Mouse (Mus musculus) MEL (cell line): ENCODE results near the gene Pde10a. TPM values are rescaled to one million over a fixed set of nuclear protein-coding genes. Genes with fewer than 3 reads are reported as not detected.
A peak's percentile ranks its signal among the peaks of the same experiment; 100 is the strongest.

ENCODE experiments used
- DNase-seq: peaks from one replicate; pipeline ENCODE4 v3.0.0; 2011; ENCODE audit warnings: low read depth, low spot score
- H3K27ac ChIP-seq: 2 replicates; pipeline ENCODE4 v1.5.1; 2012; ENCODE audit warnings: low read depth, mild to moderate bottlenecking, control low read depth, low read length, moderate library complexity; ENCODE audit not compliant: control insufficient read depth
- H3K27me3 ChIP-seq, 2 experiments: fragments of 150-350 bp in 1 of 2; sonication (generic) in 1 of 2; 2 replicates each; pipeline ENCODE4 v1.6.1; 2012; ENCODE audit warnings: low read length in 2 of 2, mild to moderate bottlenecking in 2 of 2, improper control_type of control experiment in 1 of 2, moderate library complexity in 1 of 2; ENCODE audit not compliant: insufficient read depth in 2 of 2, control insufficient read depth in 1 of 2
- H3K36me3 ChIP-seq, 2 experiments: 2 replicates each; pipeline ENCODE4 v1.6.1; 2012 to 2014; ENCODE audit warnings: low read length in 2 of 2, improper control_type of control experiment in 1 of 2, inconsistent platforms in 1 of 2, mild to moderate bottlenecking in 1 of 2; ENCODE audit not compliant: insufficient read depth in 2 of 2, control insufficient read depth in 1 of 2
- H3K4me1 ChIP-seq, 2 experiments: fragments of 150-350 bp in 1 of 2; sonication (generic) in 1 of 2; 2 replicates each; pipeline ENCODE4 v1.6.1; 2012; ENCODE audit warnings: low read length in 2 of 2, improper control_type of control experiment in 1 of 2, mild to moderate bottlenecking in 1 of 2; ENCODE audit not compliant: insufficient read depth in 2 of 2, control insufficient read depth in 1 of 2
- H3K4me3 ChIP-seq, 2 experiments: fragments of 150-350 bp in 1 of 2; sonication (generic) in 1 of 2; 2 replicates each; pipeline ENCODE4 v1.5.1; 2012; ENCODE audit warnings: low read depth in 2 of 2, low read length in 2 of 2, mild to moderate bottlenecking in 2 of 2, moderate library complexity in 2 of 2, control low read depth in 1 of 2, improper control_type of control experiment in 1 of 2; ENCODE audit not compliant: control insufficient read depth in 1 of 2, insufficient read depth in 1 of 2
- H3K79me2 ChIP-seq: 2 replicates; pipeline ENCODE4 v1.6.1; 2012; ENCODE audit warnings: mild to moderate bottlenecking, low read length, moderate library complexity; ENCODE audit not compliant: control insufficient read depth, poor library complexity, insufficient read depth
- H3K9ac ChIP-seq: 2 replicates; pipeline ENCODE4 v1.6.1; 2012; ENCODE audit warnings: low read depth, mild to moderate bottlenecking, control low read depth, low read length, moderate library complexity; ENCODE audit not compliant: control insufficient read depth, poor library complexity, severe bottlenecking
- H3K9me3 ChIP-seq: fragments of 150-350 bp; sonication (generic); replicated peaks from 2 replicates; pipeline ENCODE4 v1.6.1; 2012; ENCODE audit warnings: mild to moderate bottlenecking, low read length, improper control_type of control experiment, moderate library complexity; ENCODE audit not compliant: insufficient read depth
- CTCF ChIP-seq, 3 experiments: IDR thresholded peaks in 2 of 3; conservative IDR thresholded peaks in 1 of 3; 2 replicates each; pipeline ENCODE4 v1.5.1; 2011 to 2012; ENCODE audit warnings: low read length in 3 of 3, low read depth in 2 of 3, mild to moderate bottlenecking in 2 of 3, improper control_type of control experiment in 1 of 3, inconsistent platforms in 1 of 3, mixed read lengths in 1 of 3, moderate library complexity in 1 of 3; ENCODE audit not compliant: control insufficient read depth in 1 of 3, insufficient read depth in 1 of 3, poor library complexity in 1 of 3, severe bottlenecking in 1 of 3
- ELF1 ChIP-seq: IDR thresholded peaks from 2 replicates; pipeline ENCODE4 v1.6.1; 2014; ENCODE audit warnings: low read depth, mild to moderate bottlenecking, inconsistent platforms, low read length, improper control_type of control experiment, moderate library complexity
- EP300 ChIP-seq, 2 experiments: IDR thresholded peaks; 2 replicates each; pipeline ENCODE4 v1.6.1; 2011; ENCODE audit warnings: improper control_type of control experiment in 2 of 2, low read length in 2 of 2, low read depth in 1 of 2, mild to moderate bottlenecking in 1 of 2
- ETS1 ChIP-seq: IDR thresholded peaks from 2 replicates; pipeline ENCODE4 v1.6.1; 2012; ENCODE audit warnings: low read depth, mild to moderate bottlenecking, inconsistent platforms, low read length, improper control_type of control experiment, moderate library complexity
- GABPA ChIP-seq: IDR thresholded peaks from 2 replicates; pipeline ENCODE4 v1.6.1; 2012; ENCODE audit warnings: low read depth, mild to moderate bottlenecking, inconsistent platforms, low read length, improper control_type of control experiment, moderate library complexity
- HCFC1 ChIP-seq: IDR thresholded peaks from 2 replicates; pipeline ENCODE4 v1.6.1; 2012; ENCODE audit warnings: low read depth, mild to moderate bottlenecking, inconsistent platforms, low read length, improper control_type of control experiment, moderate library complexity
- JUND ChIP-seq: IDR thresholded peaks from 2 replicates; pipeline ENCODE4 v1.6.1; 2011; ENCODE audit warnings: low read depth, mild to moderate bottlenecking, improper control_type of control experiment, low read length
- MAFK ChIP-seq: IDR thresholded peaks from 2 replicates; pipeline ENCODE4 v1.6.1; 2011; ENCODE audit warnings: low read depth, mild to moderate bottlenecking, low read length, improper control_type of control experiment, borderline replicate concordance
- MXI1 ChIP-seq: IDR thresholded peaks from 2 replicates; pipeline ENCODE4 v1.6.1; 2011; ENCODE audit warnings: mild to moderate bottlenecking, low read depth, low read length, improper control_type of control experiment
- NELFE ChIP-seq: IDR thresholded peaks from 2 replicates; pipeline ENCODE4 v1.6.1; 2011; ENCODE audit warnings: low read depth, low read length, improper control_type of control experiment
- NRF1 ChIP-seq: IDR thresholded peaks from 2 replicates; pipeline ENCODE4 v1.6.1; 2014; ENCODE audit warnings: low read depth, mild to moderate bottlenecking, inconsistent platforms, low read length, improper control_type of control experiment, moderate library complexity; ENCODE audit not compliant: poor library complexity, insufficient read depth, severe bottlenecking
- POLR2A ChIP-seq, 2 experiments: IDR thresholded peaks; 2 replicates each; pipeline ENCODE4 v1.6.1; 2011 to 2012; ENCODE audit warnings: low read length in 2 of 2, mild to moderate bottlenecking in 2 of 2, control low read depth in 1 of 2, improper control_type of control experiment in 1 of 2, low read depth in 1 of 2, moderate library complexity in 1 of 2; ENCODE audit not compliant: control insufficient read depth in 1 of 2, insufficient read depth in 1 of 2, poor library complexity in 1 of 2
- POLR2AphosphoS5 ChIP-seq: IDR thresholded peaks from 2 replicates; pipeline ENCODE4 v1.6.1; 2012; ENCODE audit warnings: low read depth, borderline replicate concordance, mild to moderate bottlenecking, inconsistent platforms, low read length, moderate library complexity, mixed read lengths
- RAD21 ChIP-seq: IDR thresholded peaks from 2 replicates; pipeline ENCODE4 v1.6.1; 2011; ENCODE audit warnings: mild to moderate bottlenecking, low read depth, low read length, improper control_type of control experiment
- RCOR1 ChIP-seq: IDR thresholded peaks from 2 replicates; pipeline ENCODE4 v1.6.1; 2012; ENCODE audit warnings: low read depth, mild to moderate bottlenecking, inconsistent platforms, low read length, improper control_type of control experiment
- SIN3A ChIP-seq: IDR thresholded peaks from 2 replicates; pipeline ENCODE4 v1.6.1; 2012; ENCODE audit warnings: low read length, improper control_type of control experiment, inconsistent platforms
- SMC3 ChIP-seq: IDR thresholded peaks from 2 replicates; pipeline ENCODE4 v1.6.1; 2011; ENCODE audit warnings: low read depth, low read length, improper control_type of control experiment
- TAL1 ChIP-seq: IDR thresholded peaks from 2 replicates; pipeline ENCODE4 v1.6.1; 2012; ENCODE audit warnings: mild to moderate bottlenecking, inconsistent platforms, low read length, moderate library complexity, mixed read lengths
- TCF12 ChIP-seq: IDR thresholded peaks from 2 replicates; pipeline ENCODE4 v1.6.1; 2014; ENCODE audit warnings: low read depth, mild to moderate bottlenecking, inconsistent platforms, low read length, improper control_type of control experiment, moderate library complexity
- USF1 ChIP-seq: IDR thresholded peaks from 2 replicates; pipeline ENCODE4 v1.6.1; 2014; ENCODE audit warnings: low read depth, mild to moderate bottlenecking, inconsistent platforms, low read length, improper control_type of control experiment, moderate library complexity
- ZKSCAN1 ChIP-seq: IDR thresholded peaks from 2 replicates; pipeline ENCODE4 v1.6.1; 2012; ENCODE audit warnings: low read depth, mild to moderate bottlenecking, inconsistent platforms, low read length, improper control_type of control experiment, moderate library complexity
- ZNF384 ChIP-seq: IDR thresholded peaks from 2 replicates; pipeline ENCODE4 v1.6.1; 2012; ENCODE audit warnings: low read depth, mild to moderate bottlenecking, inconsistent platforms, low read length, improper control_type of control experiment
- polyA plus RNA-seq, 2 experiments: library from polyadenylated mRNA; stranded (reverse) in 1 of 2; unstranded in 1 of 2; fragments of >175 nt in 1 of 2; fragments of >200 nt in 1 of 2; gene quantifications; 2 replicates each; pipeline versions ENCODE4 v1.2.1 to v1.2.4; 2012; ENCODE audit warnings: low replicate concordance in 2 of 2, low read depth in 1 of 2; ENCODE audit not compliant: insufficient read length in 2 of 2, insufficient read depth in 1 of 2, missing spikeins in 1 of 2
- total RNA-seq: library from RNA; depleted of rRNA; stranded (reverse); fragments of 300-350 nt; gene quantifications from 2 replicates; pipeline ENCODE4 v1.2.3, GENCODE M21; 2012

The Pde10a gene
- total and polyA plus RNA-seq, 3 experiments = 3.1 to 6.9 TPM; not detected in 1

DNA sequence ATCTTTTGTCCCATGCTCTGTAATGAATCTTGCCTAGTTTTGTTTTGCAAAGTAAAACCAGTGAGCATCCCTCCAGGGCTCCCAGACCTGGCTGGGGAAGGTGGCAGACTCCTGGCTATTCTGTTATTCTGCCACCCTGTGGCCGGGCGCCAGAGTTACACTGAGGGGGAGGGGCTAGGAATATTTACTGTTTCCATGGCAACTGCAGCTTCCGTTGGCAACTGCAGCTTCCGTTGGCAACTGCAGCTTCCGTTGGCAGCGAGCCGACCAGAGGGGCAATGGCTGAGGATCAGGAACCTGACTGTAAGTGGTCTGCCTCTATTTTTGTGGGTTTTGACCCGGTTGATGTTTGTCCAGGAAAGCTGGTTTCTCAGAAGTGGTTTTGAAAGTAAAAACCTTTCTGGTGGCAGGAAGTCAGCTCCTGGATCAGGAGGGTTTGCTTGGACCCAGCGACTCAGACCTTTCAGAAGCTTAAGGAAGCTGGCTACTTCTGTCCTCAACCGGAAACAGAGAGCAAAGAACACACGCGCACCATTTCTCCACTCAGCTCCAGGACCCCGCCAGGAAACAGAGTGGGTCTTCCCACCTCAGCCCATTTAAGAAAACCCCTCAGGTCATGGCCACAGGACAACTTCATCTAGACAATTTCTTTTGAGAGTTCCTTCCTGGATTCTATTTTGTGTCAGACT is 463.1 kb downstream of the Pde10a start, which contains the start of gene 1700010I14Rik:
Gene 1700010I14Rik (plus strand): TSS at position 215 of the 689 bp plus-strand sequence.
- no peak for TF ChIP-seq ZKSCAN1
- no peak for TF ChIP-seq GABPA
- TF ChIP-seq ELF1 = no peak; the same call in 1 of the 2 replicates
- no peak for TF ChIP-seq TCF12
- no peak for TF ChIP-seq TAL1
- TF ChIP-seq RAD21 = peak; percentile 30
- TF ChIP-seq MXI1 = peak; percentile 19; the same call in 1 of the 2 replicates
- TF ChIP-seq ETS1 = peak; percentile 32; the same call in 1 of the 2 replicates
- TF ChIP-seq CTCF (IDR thresholded peaks at IDR 0.05 in 2 of 3, conservative IDR thresholded peaks at IDR 0.05 in 1 of 3; ENCODE audit: control insufficient read depth in 1 of 3, insufficient read depth in 1 of 3, low read depth in 2 of 3, low read length in 3 of 3, poor library complexity in 1 of 3, severe bottlenecking in 1 of 3) = peak; percentile 43 to 68 (median 63); a peak in 5 of 6 replicates
- peak; percentile 59 for TF ChIP-seq SMC3
- peak; percentile 68 for TF ChIP-seq HCFC1
- peak in 1 of 2 experiments; percentile 56; a peak in 1 of 4 replicates for TF ChIP-seq POLR2A (IDR thresholded peaks at IDR 0.05; ENCODE audit: control insufficient read depth in 1 of 2, insufficient read depth in 1 of 2, low read depth in 1 of 2, low read length in 2 of 2, poor library complexity in 1 of 2)
- TF ChIP-seq EP300 (IDR thresholded peaks at IDR 0.05; ENCODE audit: low read depth in 1 of 2, low read length in 2 of 2) = no peak
- no peak for TF ChIP-seq RCOR1
- peak; percentile 78 for TF ChIP-seq SIN3A
- TF ChIP-seq ZNF384 = no peak
- TF ChIP-seq POLR2AphosphoS5 = no peak
- TF ChIP-seq JUND = no peak
- no peak for TF ChIP-seq NRF1
- no peak for TF ChIP-seq MAFK
- no peak for TF ChIP-seq USF1
- peak; percentile 45; the same call in 1 of the 2 replicates for TF ChIP-seq NELFE
- Histone ChIP-seq H3K4me3 (peak within 1 kb of the TSS; percentile 42 to 56), H3K36me3 (no peaks in the 10 kb centered on the region), H3K4me1 (no peaks in the 10 kb centered on the region), H3K9ac (peak within 1 kb of the TSS; percentile 51), H3K9me3 (no peaks in the 10 kb centered on the region), H3K79me2 (no peaks in the 10 kb centered on the region), H3K27ac (0 out of 2 replicates have a peak within 1 kb of the TSS, but pooled peaks have one; percentile 2), H3K27me3 (no peaks in the 10 kb centered on the region)
- DNase-seq = peak; percentile 77
